Mouse (Mus musculus): Measurements from ENCODE around the gene Dusp9. TPM values are rescaled to one million over a fixed set of nuclear protein-coding genes. Genes with fewer than 3 reads are reported as not detected.

Gene Dusp9
- polyA plus RNA-seq, 1 experiment, result 8.4 TPM

DNA sequence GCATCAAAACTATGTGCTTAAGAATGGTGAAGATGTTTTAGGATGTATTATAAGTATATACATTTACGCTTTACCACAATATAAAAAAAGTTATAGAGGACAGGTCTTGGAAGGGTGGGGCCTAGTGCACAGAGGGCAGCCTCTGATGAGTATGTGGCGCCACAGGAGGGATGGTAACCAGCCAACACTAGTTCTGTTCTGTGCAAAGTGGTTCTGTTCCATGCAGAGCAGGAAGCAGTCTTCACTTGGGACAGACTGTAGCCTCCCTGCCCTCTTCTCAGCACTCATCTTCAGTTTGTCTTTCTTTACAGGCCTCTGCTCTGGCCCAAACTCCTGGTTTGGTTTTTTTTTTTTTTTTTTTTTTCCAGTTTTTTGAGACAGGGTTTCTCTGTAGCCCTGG is 44.9 kb downstream of the Dusp9 start:
- DNase-seq, result no peak
- Histone ChIP-seq H3K4me3 (ENCODE audit: insufficient read depth, low read depth, low read length) (no peak overlapping the region), H3K27ac (ENCODE audit: insufficient read depth, low read depth, low read length) (no peak overlapping the region), H3K36me3 (ENCODE audit: control insufficient read depth, insufficient read depth, low read length) (no peaks in the 10 kb centered on the region; the same call in none of the 2 replicates), H3K27me3 (replicated peaks; ENCODE audit: control insufficient read depth, insufficient read depth, low read length) (no peaks in the 10 kb centered on the region), H3K4me1 (ENCODE audit: control insufficient read depth, insufficient read depth, low read length) (peaks cover 20% of the 10 kb centered on the region)
- TF ChIP-seq POLR2A (IDR thresholded peaks at IDR 0.05; ENCODE audit: low read depth, low read length) (no peak), CTCF (conservative IDR thresholded peaks at IDR 0.05; ENCODE audit: insufficient read depth, insufficient read length, low read depth, low read length) (no peak)
- 97% methylated on average over 2 of the region's 2 CpGs for WGBS

DNA sequence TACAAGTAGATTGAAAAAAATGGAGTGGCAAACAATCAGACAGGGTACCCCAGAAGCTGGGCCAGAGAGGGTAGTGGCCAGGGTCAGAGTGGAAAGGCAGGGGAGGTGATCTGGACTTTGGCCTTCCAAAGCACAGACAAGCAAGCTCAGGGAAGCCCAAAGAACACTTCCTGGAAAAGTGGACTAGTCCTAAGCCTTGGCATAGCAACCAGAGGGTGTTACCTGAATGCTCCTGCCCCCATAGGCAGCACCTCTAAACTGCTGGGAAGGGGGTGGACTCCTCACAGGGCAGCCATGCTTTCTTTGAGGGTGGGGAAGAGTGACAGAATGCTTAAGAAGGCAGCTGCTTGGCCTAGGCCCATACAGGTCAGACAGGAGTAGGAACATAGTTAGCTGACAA is 45.8 kb downstream of the Dusp9 start:
- Histone ChIP-seq H3K36me3 (ENCODE audit: control insufficient read depth, insufficient read depth, low read length) (no peaks in the 10 kb centered on the region; the same call in none of the 2 replicates), H3K4me1 (ENCODE audit: control insufficient read depth, insufficient read depth, low read length) (peaks cover 20% of the 10 kb centered on the region), H3K27me3 (replicated peaks; ENCODE audit: control insufficient read depth, insufficient read depth, low read length) (no peaks in the 10 kb centered on the region), H3K4me3 (ENCODE audit: insufficient read depth, low read depth, low read length) (no peak overlapping the region), H3K27ac (ENCODE audit: insufficient read depth, low read depth, low read length) (peak overlapping the region; percentile 99)
- DNase-seq, result peak; percentile 76
- TF ChIP-seq CTCF (conservative IDR thresholded peaks at IDR 0.05; ENCODE audit: insufficient read depth, insufficient read length, low read depth, low read length) (no peak), POLR2A (IDR thresholded peaks at IDR 0.05; ENCODE audit: low read depth, low read length) (no peak)

- H3K4me3 ChIP-seq (ENCODE audit: insufficient read depth, low read depth, low read length), result no peak overlapping the region
- 25% methylated on average over 3 of the region's 3 CpGs for whole genome bisulfite sequencing
- H3K27ac ChIP-seq (ENCODE audit: insufficient read depth, low read depth, low read length), result peak overlapping the region; percentile 99
- no peaks in the 10 kb centered on the region; the same call in none of the 2 replicates for H3K36me3 ChIP-seq (ENCODE audit: control insufficient read depth, insufficient read depth, low read length)
- TF ChIP-seq CTCF (conservative IDR thresholded peaks at IDR 0.05; ENCODE audit: insufficient read depth, insufficient read length, low read depth, low read length) (no peak), POLR2A (IDR thresholded peaks at IDR 0.05; ENCODE audit: low read depth, low read length) (no peak)
- H3K27me3 ChIP-seq (replicated peaks; ENCODE audit: control insufficient read depth, insufficient read depth, low read length), result no peaks in the 10 kb centered on the region
- peak; percentile 83 for DNase-seq
- H3K4me1 ChIP-seq (ENCODE audit: control insufficient read depth, insufficient read depth, low read length), result peaks cover 20% of the 10 kb centered on the region
These were observed 46.4 kb downstream of the Dusp9 start for GRCm38 (mm10) chrX:73685629-73686028.

- WGBS, result 47% methylated on average over 5 of the region's 5 CpGs
- peak; percentile 63 for DNase-seq
These were observed 51.9 kb downstream of the Dusp9 start for GRCm38 (mm10) chrX:73690917-73691629.

More at GRCm38 (mm10) chrX:73690917-73691629, 51.9 kb downstream of the Dusp9 start:
- no peak overlapping the region for H3K27ac ChIP-seq (ENCODE audit: insufficient read depth, low read depth, low read length)
- H3K27me3 ChIP-seq (replicated peaks; ENCODE audit: control insufficient read depth, insufficient read depth, low read length), result no peaks in the 10 kb centered on the region
- H3K4me1 ChIP-seq (ENCODE audit: control insufficient read depth, insufficient read depth, low read length), result peaks cover 9% of the 10 kb centered on the region
- H3K4me3 ChIP-seq (ENCODE audit: insufficient read depth, low read depth, low read length), result no peak overlapping the region
- no peak for TF ChIP-seq POLR2A (IDR thresholded peaks at IDR 0.05; ENCODE audit: low read depth, low read length)
- peak; percentile 72 for TF ChIP-seq CTCF (conservative IDR thresholded peaks at IDR 0.05; ENCODE audit: insufficient read depth, insufficient read length, low read depth, low read length)
- no peaks in the 10 kb centered on the region; the same call in 1 of the 2 replicates for H3K36me3 ChIP-seq (ENCODE audit: control insufficient read depth, insufficient read depth, low read length)

Other genes starting within 250 kb of the Dusp9 start
- gene Gm18336, start 240.7 kb upstream of the Dusp9 start, polyA plus RNA-seq (2012; rRNA removed), result 0.04 TPM in 1 of 2 replicates, not detected in the other
- 0.06 TPM in 1 of 2 replicates, not detected in the other for gene Zfp92, start 228.3 kb upstream of the Dusp9 start, polyA plus RNA-seq (2012; rRNA removed)
- gene Trex2, start 204.1 kb upstream of the Dusp9 start, polyA plus RNA-seq (2012; rRNA removed), result not detected in 2 replicates
- 12.9 and 13.8 TPM in 2 replicates for gene Haus7, start 180.4 kb upstream of the Dusp9 start, polyA plus RNA-seq (2012; rRNA removed)
- gene Bgn, start 155.8 kb upstream of the Dusp9 start, polyA plus RNA-seq (2012; rRNA removed), result 277 and 333 TPM in 2 replicates
- gene Atp2b3, start 136.3 kb upstream of the Dusp9 start, polyA plus RNA-seq (2012; rRNA removed), result 0.11 and 0.13 TPM in 2 replicates
- gene Pnck, start 20.7 kb downstream of the Dusp9 start, polyA plus RNA-seq (2012; rRNA removed), result 1.3 and 2.3 TPM in 2 replicates
- gene Slc6a8, start 33.7 kb downstream of the Dusp9 start, polyA plus RNA-seq (2012; rRNA removed), result 228 and 237 TPM in 2 replicates
- gene Bcap31, start 76.8 kb downstream of the Dusp9 start, polyA plus RNA-seq (2012; rRNA removed), result 81.7 and 111 TPM in 2 replicates
- gene Abcd1, start 77.2 kb downstream of the Dusp9 start, polyA plus RNA-seq (2012; rRNA removed), result 20.0 and 20.2 TPM in 2 replicates
- gene Plxnb3, start 117.7 kb downstream of the Dusp9 start, polyA plus RNA-seq (2012; rRNA removed), result 0.58 and 0.83 TPM in 2 replicates
- gene Srpk3, start 135.0 kb downstream of the Dusp9 start, polyA plus RNA-seq (2012; rRNA removed), result 2.6 and 4.0 TPM in 2 replicates
- gene Idh3g, start 147.5 kb downstream of the Dusp9 start, polyA plus RNA-seq (2012; rRNA removed), result 749 and 831 TPM in 2 replicates
- gene Ssr4, start 147.6 kb downstream of the Dusp9 start, polyA plus RNA-seq (2012; rRNA removed), result 239 and 253 TPM in 2 replicates
- gene Pdzd4, start 185.6 kb downstream of the Dusp9 start, polyA plus RNA-seq (2012; rRNA removed), result 0.88 and 0.94 TPM in 2 replicates